Mouse (Mus musculus): Measurements from ENCODE around the gene Sec31b.

DNA sequence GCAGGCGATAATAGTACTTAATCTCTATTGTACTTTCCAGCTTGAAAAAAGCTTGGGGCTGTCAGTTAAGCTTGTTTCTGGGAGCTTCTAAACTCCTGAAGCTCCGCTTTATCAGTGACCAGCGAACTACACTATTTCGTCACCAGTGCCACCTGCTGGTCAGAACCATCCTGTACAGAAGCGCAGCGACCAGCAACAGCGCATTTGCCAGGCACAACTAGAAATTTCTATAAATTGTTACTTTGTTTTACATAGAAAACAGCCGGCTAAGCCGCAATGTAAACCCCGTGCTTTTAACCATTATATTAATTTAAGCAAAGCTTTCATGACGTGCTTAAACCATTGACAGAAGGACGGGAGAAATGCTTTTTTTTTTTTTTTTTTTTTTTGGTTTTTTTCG lies 889 bp downstream of the Sec31b start:
- TF ChIP-seq CTCF (IDR thresholded peaks at IDR 0.05; ENCODE audit: low read depth): peak; percentile 85
- TF ChIP-seq EP300 (IDR thresholded peaks at IDR 0.05; ENCODE audit: low read depth): no peak
